Mouse (Mus musculus): ENCODE data around the gene Gm20219.
A peak's percentile ranks its signal among the peaks of the same experiment; 100 is the strongest.

Gene Gm20219

GRCm38 (mm10) chr17:56552781-56553363, 1.3 kb downstream of the Gm20219 start:
- DNase-seq (ENCODE audit: low spot score in 2 of 2), result peak; percentile 51 to 72

GRCm38 (mm10) chr17:56551841-56552581, 2.2 kb downstream of the Gm20219 start:
- DNase-seq (ENCODE audit: low spot score in 2 of 2), result peak in 1 of 2 experiments; percentile 6

DNA sequence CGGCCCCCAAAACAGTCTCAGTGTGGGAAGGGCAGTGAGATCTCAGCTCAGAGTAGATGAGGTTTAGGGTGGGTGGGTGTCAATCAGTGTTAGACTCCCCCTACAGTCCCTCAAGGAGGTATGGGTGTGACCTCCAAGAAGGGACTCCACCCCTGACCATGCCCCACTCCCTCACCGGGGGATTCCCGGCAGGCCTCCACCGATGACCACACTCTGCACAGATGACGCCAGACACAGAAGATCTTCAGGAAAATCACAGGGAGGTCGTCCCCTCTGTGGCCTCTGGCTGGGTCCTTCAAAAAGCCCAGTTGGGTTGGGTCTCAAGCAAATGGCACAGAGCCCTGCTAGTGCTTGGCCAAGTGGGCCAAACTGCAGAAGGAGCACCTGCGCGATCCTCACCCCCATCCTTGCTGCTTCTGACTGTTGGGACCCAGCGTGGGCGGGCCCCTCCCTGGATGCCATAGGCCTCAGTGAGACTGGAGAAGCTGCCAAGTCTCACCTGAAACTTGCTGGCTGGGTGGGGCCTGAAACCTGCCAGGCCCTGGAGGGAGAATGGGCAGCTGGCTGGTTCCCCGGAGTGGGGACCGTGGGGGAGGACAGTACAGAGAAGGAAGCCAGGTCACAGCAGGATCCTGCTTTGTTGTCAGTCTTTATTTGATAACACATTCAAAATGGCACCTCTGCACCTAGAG, 3.3 kb downstream of the Gm20219 start:
- no peak for DNase-seq (ENCODE audit: low spot score in 2 of 2)

- no peak for DNase-seq (ENCODE audit: low spot score in 2 of 2)
Observed at GRCm38 (mm10) chr17:56548605-56549105, 5.5 kb downstream of the Gm20219 start.

DNA sequence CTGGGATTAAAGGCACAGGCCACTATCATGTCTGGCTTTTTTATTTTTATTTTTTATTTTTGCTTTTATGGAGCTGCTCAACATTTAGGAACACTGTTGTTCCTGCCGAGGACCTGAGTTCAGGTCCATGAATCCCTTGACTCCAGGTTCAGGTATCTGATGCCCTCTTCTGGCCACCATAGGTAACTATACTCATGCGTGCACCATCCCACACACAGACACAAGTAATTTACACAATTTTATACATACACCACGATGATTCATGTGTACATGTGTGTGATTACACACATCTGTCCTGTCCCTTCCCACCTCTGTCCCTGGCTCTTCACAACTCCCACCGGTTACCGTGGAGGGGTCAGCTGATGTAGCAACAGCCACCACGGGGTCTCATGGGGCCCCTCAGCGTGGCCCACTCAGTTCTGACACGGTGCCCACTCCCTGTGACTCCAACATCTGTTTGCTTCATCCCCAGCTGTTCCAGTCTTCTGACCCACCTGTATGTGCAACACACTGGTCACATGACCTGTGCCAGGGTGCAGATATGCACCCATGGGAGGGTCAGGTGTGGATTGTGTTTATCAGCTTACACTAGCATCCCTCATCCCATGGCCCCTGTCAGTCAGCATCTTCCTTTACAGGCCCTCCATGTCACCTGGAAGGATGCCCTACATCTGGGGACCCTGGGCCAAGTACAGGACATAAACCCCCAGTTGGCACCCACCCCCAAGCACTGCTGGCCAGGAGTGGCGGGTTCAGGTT, 6.2 kb downstream of the Gm20219 start:
- no peak for DNase-seq (ENCODE audit: low spot score in 2 of 2)

DNA sequence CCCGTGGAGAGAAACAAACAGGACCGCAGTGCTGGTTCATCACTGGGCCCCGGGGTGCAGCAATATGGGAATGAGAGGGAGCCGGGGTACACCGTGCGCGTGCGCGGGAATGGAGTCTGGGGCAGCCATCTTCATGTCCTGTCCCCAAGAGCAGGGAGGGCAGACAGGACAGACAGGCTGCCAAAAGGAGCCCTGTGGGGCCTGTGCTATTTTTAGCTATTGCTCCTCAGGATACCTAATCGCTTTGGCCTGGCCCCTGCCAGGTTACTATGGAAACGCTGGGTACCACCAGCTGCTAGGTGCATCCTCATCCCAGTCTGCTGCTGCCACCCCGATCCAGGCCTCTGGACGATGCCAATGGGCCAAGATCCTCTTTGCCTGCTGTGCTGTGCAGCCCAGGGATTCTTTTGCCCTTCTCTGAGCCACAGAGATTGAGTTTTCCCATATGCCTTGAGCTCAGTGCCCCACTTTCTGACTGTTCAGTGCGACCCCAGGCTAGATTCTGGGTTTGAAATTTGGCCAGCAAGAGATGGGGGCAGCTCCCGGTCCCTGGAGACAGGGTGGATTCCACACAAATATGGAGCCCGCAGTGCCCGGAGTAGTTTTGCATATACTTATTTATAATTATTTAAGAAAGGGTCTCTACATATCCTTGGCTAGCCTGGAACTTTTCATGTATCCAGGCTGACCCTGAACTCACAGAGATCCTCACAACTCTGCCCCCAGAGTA, 6.9 kb downstream of the Gm20219 start:
- DNase-seq (ENCODE audit: low spot score in 2 of 2), result no peak

DNA sequence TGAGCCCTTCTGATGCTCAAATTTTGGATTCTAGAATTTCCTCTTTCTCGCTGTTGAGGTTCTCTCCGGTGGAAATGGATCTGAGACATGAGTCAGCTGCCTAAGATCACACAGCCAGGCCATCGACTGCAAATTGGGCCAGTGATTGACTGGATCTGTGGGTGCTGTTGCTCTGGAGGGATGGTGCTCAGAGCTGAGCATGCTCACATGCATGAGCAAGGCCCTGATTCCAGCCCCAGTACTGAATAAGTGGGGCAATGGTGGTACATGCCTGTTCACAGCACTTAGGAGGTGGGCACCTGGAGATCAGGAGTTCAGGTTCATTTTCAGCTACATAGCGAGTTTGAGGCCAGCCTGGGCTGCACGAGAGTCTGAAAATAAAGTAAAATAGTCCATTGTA, 7.6 kb downstream of the Gm20219 start:
- no peak for DNase-seq (ENCODE audit: low spot score in 2 of 2)

DNA sequence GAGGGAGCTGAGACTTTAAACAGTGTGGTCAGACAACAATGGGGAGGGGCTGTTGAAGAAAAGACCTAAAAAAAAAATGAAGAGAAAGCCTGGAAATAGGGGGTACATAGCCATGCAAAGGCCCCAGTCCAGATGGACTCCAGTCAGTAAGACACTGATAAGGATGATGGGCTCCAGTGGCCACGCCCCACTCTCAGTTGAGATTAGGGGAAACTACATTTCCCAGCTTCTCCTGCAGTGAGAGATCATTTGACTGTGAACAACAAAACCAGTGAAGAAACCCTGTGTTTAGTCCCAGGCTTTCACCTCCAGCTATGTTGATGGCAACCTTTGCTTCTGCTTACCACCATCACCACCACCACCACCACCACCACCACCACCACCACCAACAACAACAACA, 8.2 kb downstream of the Gm20219 start:
- no peak for DNase-seq (ENCODE audit: low spot score in 2 of 2)

GRCm38 (mm10) chr17:56544699-56545387, 9.3 kb downstream of the Gm20219 start:
- no peak for DNase-seq (ENCODE audit: low spot score in 2 of 2)

DNA sequence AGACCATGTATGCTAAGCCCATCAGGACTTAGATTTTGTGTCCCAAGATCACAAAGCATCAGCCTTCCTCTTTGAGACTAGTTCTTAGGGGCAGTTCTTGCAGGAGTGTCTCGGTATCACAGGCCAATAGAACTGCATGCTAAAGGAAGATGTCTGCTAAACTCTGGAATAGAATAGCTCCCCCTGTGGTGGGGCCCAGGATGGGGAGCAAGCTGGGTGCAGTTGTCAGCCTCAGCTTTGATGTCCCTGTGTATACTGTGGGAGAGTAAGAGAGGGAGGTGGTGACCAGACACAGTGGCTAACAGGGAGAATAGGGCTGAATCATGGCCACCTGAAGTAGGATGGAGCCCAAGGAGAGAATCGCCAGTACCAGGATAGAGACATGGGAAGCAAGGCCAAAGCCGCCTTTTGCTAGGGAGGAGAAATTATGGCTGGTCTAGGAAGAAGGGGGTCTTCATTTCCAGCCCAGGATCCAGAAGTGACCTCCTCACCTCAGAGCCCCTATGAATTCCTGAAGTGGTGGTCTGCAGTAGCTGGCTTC, 10.4 kb downstream of the Gm20219 start:
- no peak for DNase-seq (ENCODE audit: low spot score in 2 of 2)

DNA sequence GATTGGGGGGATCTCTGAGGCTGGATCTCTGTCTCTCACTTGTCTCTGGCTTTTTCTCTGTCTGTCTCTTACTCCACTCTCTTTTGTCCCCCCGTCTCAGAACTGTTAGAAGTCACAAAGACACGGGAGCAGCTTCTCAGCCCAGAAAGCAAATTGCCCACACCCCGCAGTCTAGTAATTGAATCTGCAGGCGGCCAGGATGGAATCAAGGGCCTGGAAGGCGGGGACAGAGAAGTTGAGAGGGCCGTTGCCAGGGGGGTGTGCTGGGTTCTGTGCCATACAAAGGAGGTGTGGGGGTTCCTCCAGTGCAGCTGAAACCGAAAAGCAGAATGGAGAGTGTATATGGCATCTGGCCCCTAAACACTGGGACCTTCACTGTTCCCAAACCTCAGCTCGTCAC, 11.5 kb downstream of the Gm20219 start:
- DNase-seq (ENCODE audit: low spot score in 2 of 2), result no peak

GRCm38 (mm10) chr17:56540562-56540975, 13.6 kb downstream of the Gm20219 start:
- no peak for DNase-seq (ENCODE audit: low spot score in 2 of 2)

GRCm38 (mm10) chr17:56537912-56538311, 16.3 kb downstream of the Gm20219 start:
- no peak for DNase-seq (ENCODE audit: low spot score in 2 of 2)

DNA sequence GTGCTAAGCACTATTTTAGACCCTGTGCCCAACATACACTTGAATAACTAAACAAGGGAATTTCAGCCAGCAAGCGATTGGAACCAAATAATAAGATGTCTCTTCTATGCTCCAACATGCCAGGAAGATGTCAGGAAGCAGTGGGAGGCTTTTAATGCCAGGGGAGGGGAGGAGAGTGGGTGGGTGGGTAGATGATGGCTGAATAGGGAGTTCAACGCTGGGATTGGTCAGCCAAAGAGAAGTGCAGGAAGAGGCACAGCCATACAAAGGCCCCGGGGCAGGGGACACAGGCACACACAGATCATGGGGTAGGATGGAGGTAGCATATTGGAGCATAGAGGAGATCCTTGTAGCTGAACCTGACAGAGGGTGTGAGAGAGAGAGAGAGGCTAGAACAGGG, 17.3 kb downstream of the Gm20219 start:
- no peak for DNase-seq (ENCODE audit: low spot score in 2 of 2)

- no peak for DNase-seq (ENCODE audit: low spot score in 2 of 2)
Observed at GRCm38 (mm10) chr17:56536192-56536591, 18.0 kb downstream of the Gm20219 start.

DNA sequence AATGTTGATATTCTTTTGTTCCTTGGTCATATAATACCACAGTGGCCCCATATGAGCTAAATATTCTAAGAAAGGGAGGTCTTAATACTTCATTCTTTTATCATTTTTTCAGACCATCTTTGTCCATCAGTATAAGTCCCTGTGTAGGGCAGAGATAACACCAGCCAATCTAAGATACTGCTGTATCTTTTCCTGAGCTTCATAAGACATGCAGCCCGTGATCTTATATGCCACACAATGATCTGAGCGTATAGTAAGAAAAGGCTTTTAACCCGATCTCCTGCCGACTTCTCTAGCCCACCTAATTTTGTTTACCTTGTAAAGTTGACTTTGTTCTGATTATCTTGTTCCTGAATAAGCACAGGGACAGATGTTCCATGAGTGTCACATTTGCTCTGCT, 29.2 kb downstream of the Gm20219 start:
- DNase-seq (ENCODE audit: low spot score in 2 of 2), result no peak

DNA sequence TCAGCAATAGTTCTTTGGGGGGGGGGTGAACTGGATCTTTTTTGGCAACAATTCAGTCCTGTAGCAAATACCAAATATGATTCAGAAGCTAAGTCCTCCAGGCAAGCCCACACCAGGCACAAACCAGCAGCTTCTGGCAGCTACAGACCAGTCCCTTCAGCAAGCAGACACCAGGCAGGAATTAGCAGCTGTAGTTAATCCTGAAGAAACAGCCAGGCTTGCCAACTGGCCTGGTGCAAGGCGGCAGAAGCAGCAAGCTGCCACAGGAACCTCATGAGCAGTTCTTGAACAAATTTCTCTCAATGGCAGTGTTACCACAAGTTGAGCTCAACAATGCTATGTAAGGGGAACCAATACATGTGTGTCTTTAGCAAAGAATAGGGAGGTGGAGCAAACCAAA, 31.4 kb downstream of the Gm20219 start:
- no peak for DNase-seq (ENCODE audit: low spot score in 2 of 2)

DNA sequence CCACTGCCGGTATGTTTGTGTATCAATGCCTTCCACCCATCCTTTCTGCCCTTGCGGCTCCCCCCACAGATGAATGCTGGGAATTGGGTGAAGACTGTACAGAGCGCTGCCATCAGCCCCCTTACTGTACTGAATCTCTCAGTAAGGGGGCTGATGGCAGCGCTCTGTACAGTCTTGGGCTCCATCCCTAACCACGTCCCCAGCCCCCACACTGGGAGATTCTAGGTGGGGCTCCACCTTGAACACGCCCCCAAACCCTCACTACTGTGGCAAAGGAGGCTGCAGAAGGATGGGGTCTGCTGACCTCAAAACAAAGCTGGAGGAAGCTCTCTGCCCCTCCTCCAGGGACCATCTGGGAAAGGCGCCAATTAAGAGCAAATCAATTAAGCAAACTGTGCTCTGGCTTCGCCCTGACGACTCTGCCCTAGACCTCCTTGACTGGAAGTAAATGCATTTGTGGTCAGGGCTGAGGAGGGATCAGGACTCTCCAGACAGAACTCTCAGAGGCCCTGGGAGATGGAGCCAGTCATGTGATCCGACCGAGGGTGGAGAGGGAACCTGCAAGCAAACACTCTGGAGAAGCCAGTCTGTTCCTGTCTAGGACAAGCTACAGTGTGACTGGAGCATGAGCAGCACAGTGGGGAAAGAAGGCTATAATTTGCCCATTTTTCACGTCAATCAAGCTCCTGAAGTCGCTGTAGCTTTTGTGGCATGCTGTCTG, 38.3 kb downstream of the Gm20219 start:
- DNase-seq (ENCODE audit: low spot score in 2 of 2), result no peak

DNA sequence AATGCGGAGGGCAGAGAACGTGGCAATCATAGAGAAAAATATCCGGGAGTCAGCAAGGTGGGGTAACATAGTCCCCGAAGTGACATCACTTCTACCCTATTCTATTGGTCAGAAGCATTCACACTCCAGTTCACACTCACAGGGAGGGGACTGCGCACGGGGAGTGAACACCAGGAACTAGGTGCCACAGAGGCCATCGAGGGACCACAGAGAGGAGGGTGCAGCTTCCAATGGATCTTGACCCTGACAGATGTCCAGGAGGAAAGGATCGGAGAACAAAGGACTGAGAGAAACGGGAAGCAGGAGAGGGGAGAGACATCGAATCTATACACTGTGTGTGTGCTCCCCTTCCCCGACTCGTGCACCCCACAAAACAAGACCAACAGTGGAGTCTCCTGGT, 39.3 kb downstream of the Gm20219 start:
- no peak for DNase-seq (ENCODE audit: low spot score in 2 of 2)

GRCm38 (mm10) chr17:56514330-56514729, 39.9 kb downstream of the Gm20219 start:
- no peak for DNase-seq (ENCODE audit: low spot score in 2 of 2)
